Mouse (Mus musculus) testis, adult 2 months (tissue): ENCODE measurements at regions not wholly inside any gene's neighbourhood (a gene's known extent, or its start where the extent isn't known, plus 50 kb on each side); places are given as distances from the start of the nearest gene placed in this dataset.

Source experiments
- CTCF ChIP-seq: fragments of 200-500 bp; IDR thresholded peaks from 2 replicates; pipeline ENCODE4 v1.5.1; 2012; ENCODE audit warnings: low read depth, mild to moderate bottlenecking, inconsistent platforms, low read length, moderate library complexity; ENCODE audit not compliant: control insufficient read depth, insufficient read depth, insufficient replicate concordance
- POLR2A ChIP-seq: fragments of 200-500 bp; IDR thresholded peaks from 2 replicates; pipeline ENCODE4 v1.6.1; 2012; ENCODE audit warnings: low read depth, mild to moderate bottlenecking, inconsistent platforms, low read length, moderate library complexity; ENCODE audit not compliant: control insufficient read depth

DNA sequence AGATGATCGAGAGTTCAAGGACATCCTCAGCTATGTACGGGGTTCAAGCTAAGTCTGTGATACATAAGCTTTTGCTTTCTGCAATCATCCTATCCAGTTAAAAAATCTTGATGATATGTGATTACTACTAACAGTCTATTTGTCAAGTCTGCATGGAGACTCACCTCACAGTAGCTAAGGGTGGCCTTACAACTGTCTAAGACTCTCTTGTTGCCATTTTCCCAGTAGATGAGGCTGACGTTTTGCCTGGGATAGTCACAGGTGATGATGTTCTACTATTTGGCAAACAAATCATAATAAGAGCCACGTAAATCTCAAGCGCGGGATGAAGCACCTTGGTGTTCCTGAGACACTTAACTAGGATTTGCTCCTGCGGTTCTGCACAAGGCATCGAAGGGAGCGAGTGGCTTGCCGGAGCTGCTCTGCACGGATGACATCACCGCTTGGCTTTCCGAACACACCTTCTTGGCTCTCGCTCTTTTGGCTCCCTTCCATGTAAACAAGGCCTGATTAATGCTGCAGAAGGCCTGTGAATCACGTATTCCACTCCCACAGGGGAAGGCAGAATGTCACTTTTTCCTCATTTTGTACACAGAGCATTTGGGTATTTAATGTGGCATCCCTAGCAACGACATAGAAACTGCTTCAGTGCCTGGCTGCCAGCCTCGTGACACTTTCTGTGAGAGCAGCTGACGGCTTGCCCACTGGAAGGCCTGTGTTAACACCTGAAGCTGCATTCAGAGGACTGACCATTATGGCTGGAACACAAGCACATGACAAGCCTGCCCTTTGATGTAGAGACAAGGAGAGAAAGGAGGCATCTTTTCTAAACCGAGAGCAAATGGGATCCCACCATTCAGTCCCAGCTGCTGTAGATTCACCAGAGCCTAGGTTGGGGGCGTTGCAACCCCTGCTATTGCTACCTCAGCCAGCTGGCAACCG is 260.5 kb upstream of the 4930412O13Rik start:
- TF ChIP-seq POLR2A (no peak), CTCF (no peak)
